Mouse (Mus musculus) adrenal gland, postnatal 4 days (tissue): Measurements from ENCODE around the gene Tldc1. TPM values are rescaled to one million over a fixed set of nuclear protein-coding genes. Genes with fewer than 3 reads are reported as not detected.
A peak's percentile ranks its signal among the peaks of the same experiment; 100 is the strongest.

Experiments
- DNase-seq, 2 experiments: peaks; one replicate each; pipeline ENCODE4 v3.0.0; 2021 to 2022; ENCODE audit warnings: low spot score in 2 of 2, mixed read lengths in 2 of 2
- long read RNA-seq, 2 experiments: library from polyadenylated mRNA; stranded (forward); transcript quantifications; one replicate each; pipeline ENCODE4 v2.0.0; 2021
- total RNA-seq, 2 experiments: library from RNA; stranded (reverse); gene quantifications; 2 replicates each; pipeline ENCODE4 v1.2.3; 2021

Gene Tldc1
- total RNA-seq, result 10 to 100 TPM; 16.7 to 17.3 TPM
- long read RNA-seq, experiment 1, transcript Tldc1-201 (8 exons, 3,085 nt), result major isoform, 14 of 17 reads
- long read RNA-seq, experiment 1, partial matches to known transcripts, result 1 of 17 reads
- long read RNA-seq, experiment 1, other reads (novel, unspliced or antisense), result 2 of 17 reads
- long read RNA-seq, experiment 2, transcript Tldc1-201 (8 exons, 3,085 nt), result major isoform, 31 of 43 reads
- long read RNA-seq, experiment 2, partial matches to known transcripts, result 5 of 43 reads
- long read RNA-seq, experiment 2, other reads (novel, unspliced or antisense), result 7 of 43 reads

DNA sequence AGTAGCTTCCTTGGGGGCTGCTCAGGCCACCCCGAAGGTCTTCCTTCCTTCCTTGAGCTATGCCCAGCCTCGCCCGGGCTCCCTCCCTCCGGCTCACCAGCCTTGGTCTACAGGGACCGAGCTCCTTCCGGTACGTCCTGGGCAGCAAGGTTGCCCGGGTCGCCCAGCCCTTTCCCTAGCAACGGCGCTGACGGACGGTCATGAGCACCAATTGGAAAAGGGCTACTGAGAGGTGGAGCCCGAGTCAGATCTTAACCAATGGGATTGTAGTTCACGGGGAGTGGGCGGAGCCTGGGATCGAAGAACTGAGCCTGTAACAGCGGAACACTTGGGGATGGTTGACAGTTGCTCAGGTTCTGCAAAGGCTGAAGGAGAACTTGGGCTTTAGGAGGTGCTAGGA is at the start of gene Tldc1:
TSS of gene Tldc1 (minus strand) at position 154 of the 400 bp plus-strand sequence.
- DNase-seq, result peak; percentile 99

DNA sequence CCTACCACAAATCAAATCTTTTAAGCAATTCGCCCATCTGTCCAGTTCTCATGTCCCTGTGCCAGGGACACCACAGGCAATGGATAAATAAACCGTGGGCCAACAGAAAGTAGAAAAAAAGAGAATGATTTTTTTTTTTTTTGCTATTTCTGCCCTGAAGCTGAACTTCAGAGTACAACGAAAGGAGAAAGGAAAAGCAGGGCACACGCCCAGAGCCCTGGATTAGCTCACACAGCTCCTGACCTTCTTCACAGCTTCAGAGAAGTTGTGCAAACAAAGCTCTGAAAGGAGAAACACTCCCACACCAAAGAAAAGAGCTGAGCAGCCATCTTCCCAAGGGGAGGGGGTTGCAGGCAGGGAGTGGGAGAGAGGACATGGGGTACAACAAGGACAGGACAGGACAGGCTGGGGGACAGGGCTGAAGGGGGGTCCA is 49.5 kb upstream of the Tldc1 start:
- no peak for DNase-seq

DNA sequence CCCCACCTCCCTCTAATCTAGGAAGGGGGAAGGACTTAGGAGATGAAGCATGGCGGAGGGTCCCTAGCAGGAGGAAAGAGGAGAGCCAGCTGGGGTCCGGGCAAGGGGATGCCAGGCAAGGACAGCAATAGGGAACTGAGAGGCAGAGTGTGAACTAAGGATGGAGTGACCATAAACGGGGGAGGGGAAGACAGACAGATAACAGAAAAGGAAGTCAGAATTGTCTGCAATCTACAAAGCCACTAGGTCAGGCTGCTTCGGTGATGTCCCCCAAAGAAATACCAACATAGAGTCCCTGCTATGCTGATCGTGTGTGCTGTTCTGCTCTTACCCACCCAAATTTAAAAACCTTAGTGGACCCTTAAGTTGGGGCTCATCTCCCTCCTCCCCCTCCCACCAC is 48.8 kb upstream of the Tldc1 start:
- DNase-seq, result no peak

DNA sequence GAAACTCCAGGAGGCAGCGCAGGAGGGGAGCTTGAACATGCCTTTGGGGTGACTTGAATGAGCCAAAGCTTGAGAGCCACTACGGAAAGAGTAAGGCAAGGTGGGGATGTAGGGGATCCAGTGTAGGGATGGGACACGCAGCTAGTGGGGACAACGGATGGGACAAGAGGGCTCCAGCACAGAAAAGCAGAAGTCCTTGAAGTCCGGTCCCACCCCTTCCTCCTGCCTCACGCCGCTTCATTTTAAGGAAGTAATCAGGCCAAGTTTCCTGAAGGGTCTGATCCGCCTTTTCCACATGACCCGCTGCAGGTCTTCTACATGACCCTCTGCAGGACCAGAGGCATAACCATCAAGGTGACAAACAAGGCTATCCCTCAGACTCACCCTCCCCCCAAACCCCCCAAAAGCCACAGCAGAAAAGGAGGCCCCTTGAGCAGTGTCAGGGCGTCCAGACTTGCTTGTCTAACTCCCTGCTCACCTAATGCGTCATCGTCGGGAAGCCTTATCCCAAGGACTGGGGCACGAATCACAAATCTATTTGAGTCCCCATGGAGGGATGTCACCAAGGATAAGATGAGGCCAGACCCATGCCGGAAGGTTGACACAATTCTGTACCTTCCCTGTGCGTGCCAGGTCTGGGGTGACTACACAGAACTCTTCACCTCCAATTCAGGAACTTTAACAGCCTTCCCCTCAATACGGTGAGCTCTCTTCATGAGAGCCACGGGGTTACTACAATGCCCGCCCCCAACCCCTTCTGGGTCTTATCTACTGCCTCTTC is 47.9 kb upstream of the Tldc1 start:
- no peak for DNase-seq

DNA sequence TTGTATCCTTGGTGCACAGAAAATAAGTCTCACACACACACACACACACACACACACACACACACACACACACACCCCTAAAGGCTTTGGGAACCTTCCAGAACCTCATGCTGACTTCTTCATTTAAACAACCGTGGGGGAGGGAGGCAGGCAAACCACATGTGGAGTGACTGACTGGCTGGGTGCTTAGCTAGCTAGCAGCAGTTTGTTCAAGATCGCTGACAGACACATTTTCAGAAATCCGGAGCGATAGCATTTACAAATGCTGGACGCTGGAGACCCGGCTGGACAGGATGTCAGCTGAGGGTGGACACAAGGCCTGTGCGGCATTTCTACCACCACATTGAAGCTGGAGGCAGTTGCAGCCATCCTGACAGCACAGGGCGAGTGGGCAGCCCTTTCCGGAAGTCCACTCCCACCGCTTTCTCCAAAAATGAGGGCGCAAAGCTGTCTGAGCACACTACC is 46.6 kb upstream of the Tldc1 start:
- no peak for DNase-seq

DNA sequence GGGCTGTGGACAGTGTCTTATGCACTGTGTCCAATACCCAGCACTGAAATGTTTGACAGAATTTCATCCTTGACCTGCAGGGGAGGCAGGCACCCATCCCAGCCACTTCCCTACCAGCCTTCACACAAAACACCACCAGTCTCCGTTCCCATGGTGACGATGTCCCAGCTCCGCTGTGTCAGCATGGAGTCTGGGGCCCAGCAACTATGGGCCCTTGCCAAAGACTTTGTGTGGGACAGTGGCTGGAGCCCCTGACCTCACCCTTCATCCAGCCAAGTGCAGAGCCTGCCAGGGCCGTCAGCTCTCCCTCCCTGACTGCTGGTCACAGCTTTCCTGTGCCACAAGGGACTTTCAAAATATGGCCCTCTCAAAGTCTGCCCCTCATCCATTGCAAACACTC is 45.9 kb upstream of the Tldc1 start:
- no peak for DNase-seq

DNA sequence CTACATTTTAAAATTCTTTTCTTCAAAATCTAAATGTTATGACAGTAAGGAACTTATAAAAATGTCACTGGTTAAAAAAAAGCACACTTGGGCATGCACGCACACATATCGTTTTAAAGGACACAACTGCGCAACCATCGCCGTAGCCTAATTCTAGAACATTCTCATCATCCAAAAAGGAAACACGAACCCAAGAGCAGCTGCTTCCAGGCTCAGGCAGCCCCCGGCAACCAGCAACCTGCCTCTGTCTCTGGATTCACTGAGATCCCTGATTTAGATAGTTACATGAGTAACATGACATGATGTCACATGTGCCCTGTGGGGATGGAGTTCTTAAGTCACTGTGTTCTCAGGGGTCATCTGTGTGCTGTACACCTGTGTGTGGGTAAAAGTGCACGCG is 45.1 kb upstream of the Tldc1 start:
- DNase-seq, result no peak

DNA sequence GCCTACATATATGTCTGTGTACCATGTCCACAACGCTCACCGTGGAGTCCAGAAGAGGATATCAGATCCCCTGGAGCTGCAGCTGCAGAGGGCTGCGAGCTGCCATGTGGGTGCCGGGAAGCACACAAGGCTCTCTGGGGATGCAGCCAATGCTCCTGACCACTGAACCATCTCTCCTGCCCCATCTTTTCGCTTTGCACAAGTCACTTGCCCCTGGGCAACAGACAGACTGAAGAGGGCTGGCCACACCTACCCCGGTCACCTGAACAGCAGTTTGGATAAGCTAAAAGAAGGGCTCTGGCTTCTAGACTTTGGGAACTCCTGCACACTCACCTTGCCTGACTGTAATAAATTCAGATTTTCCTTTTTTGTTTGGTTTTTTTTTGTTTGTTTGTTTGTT is 43.5 kb upstream of the Tldc1 start:
- no peak for DNase-seq

DNA sequence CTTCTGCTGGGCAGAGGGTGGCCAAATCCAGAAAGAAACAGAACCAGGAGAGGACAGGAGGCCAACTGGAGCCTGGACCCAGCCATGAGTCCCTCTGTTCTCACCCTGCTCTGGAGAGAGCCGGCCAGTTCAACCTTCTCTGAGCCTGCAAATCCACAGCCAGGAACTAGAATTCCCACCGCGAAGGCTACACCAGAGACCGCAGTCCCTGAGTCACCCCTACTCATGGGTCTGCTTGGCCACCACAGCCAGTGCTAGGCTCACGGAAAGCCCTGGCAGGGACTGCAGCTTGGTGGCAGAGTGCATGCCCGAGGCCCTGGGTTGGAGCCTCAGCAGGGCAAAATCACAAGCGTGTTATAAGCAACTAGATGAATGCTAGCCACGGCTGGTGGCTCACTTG is 41.8 kb upstream of the Tldc1 start:
- no peak for DNase-seq

DNA sequence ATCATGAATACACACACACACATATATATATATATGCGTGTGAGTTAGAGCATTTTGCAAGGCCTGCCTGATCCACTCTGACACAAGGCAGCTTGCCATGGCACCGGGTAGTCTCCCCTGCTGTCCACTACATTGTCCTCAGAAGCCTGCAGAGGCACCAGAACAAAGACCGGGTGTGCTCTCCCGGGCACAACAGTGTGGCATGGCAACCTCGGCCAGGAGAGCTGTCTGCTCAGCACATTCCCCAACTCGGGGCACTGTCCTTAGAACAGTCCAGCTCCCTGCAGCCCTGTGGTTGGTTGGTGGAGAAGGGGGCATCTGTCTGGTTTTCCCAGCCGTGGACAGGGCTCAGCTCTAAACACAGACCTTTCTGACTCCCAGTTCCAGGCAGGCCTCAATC is 41.1 kb upstream of the Tldc1 start:
- no peak for DNase-seq

DNA sequence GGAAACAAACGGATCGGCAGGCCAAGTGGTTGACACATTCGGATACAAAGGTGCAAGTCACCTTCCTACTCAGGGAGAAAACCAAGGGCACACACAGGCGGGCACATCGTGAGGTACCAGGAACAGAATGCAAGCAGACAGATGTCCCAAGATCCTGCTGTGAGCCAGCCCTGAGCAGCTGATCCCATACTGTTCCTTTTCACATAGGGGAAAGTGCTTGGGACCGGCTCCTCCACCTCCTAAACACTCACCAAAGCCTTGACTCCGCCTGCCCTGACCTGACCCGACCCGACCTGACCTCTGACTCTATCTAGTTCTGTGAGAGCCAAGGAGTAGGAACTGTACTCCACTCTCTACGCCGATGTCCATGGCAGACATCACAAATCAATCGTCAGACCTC is 39.2 kb upstream of the Tldc1 start:
- no peak for DNase-seq

DNA sequence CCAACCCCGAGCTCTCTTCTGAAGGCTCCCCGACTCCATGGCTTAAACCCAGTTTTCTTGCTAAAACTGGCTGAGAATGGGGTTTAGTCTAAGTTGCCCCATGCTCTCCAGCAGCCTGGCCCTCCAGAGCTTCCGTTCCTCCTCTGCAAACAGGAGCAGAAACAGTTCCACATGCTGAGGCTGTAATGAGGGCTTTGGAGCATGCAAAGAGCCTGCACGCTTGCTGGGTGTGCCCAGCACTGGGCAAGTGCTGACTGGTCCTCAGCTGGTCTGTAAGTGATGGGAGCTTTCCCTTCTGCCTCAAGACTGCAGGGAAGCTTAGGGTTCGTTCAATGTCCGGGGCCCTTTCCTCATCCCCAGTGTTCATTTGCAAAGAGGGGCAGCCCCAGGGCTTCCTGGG is 38.0 kb upstream of the Tldc1 start:
- no peak for DNase-seq

DNA sequence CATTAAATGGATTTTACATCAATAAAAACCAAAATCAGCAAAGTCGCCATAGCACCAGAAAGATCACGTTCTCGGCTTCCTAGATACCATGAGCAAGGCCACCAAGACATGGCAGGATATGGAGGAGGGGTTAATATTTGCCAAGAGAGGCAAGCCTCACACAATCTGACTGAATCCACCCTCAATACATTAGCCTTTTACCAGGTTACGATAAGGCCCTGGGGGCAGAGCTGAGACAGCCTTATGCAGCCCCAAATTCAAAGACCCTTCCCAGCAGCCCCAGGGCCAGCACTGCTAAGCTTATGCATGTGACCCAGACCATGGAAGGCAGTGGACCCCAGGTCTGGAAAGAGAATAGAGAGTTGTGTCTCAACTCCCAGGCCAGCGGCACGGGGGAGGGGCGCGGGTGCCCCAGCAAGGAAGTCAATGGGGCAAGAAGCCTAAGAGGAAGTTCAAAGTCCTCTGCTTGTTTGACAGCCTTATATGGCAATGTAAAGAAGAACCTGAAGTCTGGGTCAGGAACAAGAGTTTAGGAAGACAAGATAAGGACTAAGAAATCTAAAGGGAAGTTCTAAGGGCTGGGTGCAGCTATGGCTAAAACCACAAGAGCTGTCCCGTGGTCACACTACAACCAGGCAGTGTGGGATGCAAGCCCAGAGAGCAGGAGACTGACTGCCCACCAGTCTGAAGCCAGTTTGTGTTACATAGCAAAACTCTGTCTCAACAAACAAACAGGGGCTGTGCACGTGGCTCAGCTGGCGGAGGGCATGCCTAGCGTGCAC is 34.6 kb upstream of the Tldc1 start:
- DNase-seq, result no peak

DNA sequence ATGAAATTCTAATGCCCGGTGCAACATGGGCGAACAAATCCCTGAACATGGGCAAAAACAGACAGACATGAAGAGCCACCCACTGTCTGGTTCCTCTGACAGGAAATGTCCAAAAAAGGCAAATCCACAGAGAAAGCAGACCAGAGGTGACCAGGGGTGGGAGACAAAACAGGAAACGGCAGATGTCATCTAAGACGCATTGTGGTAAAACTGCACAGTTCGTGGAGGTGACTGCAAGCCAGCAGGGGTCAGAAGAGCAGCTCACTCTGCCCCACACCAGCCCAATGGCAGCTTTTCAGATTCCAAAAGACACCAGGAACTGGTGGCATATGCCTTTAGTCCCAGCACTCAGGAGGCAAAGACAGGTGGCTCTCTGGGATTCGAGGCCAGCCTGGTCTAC is 33.7 kb upstream of the Tldc1 start:
- DNase-seq, result no peak

DNA sequence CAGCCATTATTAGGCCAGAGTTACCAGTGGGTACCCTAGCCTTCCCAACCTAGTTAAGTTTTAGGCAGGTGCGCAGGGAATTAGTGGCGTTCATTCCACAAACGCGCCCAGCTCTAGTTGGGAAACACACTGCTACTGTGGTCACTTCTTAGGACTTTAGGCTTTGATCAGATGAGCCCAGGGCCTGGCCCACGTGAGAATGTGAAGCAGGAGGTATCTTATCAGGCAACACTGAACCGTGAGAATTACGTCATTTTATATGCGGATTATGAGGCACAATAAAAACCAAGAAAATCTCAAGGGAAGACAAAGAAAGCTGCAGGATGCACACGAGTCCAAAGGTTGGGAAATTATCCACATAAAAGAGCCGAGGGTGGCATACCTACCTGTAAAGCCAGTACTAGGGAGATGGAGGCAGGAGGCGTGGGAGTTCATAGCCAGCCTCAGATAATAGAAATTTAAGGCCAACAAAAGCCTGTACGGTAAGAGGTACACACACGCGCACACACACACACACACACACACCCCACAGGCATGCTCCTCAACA is 32.8 kb upstream of the Tldc1 start:
- DNase-seq, result no peak

DNA sequence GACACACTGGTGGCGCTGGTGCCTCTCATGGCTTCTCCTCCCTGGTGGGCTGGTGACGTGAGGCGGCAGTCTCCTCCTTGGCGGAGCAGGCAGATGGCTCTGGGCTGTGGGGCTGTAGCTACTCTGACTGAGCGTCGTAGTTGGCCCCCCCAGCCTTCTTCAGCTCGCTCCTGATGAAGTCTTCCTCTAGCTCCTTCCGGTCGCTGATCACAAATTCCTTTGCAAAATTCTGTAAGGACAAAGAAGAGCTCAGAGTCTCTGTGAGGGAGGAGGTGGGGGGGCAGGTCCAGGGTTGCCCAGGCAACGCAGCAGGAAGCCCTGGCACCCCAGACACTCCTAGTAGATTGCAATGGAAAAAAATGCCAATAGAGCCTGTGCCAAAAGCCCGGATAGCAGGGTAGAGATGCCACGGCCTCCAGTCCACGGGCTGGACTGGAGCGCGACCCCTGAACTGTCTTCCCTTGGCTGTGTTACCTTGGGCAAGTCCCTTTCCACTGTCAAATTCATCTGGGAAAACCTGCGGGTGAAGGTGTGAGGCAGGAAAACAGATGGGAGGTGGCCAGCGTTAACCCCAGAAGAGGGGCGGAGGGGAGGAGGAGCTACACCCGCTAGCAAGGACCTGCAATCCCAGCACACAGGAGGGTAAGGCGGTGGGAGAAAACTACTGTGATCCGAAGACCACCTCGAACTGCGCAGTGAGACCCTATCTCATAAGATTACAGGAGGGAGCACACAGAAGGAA is 32.1 kb upstream of the Tldc1 start:
- DNase-seq, result no peak

DNA sequence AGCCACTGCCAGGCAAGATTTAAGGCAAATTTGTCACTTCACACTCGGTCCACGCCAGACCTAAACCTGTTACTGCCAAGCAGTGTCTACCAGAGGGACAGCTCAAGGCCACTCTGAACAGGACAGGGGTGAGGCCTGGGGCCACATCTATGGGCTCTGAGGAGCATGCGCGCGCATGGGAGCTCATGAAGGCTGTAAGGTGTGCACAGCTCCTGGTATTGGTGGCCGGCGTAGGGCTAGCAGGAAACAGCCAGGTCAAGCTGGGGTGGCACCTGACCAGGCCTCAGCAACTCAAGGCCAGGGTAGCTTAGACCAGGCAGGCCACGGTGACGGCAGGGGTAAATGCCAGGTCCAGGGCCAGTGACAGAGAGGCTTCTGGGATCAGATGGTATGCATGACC is 31.4 kb upstream of the Tldc1 start:
- no peak for DNase-seq

DNA sequence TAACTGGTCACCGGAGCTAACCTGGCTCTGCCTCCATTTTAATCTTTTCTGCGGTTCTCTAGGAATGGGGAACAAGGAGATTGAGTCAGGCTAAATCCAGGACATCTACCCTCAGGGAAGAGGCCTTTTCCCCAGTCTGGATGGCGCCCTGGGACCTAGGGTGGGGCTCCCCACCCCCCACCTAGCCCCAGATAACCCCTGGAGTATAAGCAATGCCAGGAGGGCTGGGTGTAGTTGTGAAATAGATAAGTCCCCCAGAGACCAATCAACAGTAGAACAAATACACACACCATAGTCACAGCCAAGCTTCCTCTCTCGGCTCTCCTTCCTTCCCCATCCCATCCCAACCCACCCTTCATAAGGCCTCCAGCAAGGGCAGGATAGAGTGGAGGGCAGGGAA is 29.5 kb upstream of the Tldc1 start:
- no peak for DNase-seq

DNA sequence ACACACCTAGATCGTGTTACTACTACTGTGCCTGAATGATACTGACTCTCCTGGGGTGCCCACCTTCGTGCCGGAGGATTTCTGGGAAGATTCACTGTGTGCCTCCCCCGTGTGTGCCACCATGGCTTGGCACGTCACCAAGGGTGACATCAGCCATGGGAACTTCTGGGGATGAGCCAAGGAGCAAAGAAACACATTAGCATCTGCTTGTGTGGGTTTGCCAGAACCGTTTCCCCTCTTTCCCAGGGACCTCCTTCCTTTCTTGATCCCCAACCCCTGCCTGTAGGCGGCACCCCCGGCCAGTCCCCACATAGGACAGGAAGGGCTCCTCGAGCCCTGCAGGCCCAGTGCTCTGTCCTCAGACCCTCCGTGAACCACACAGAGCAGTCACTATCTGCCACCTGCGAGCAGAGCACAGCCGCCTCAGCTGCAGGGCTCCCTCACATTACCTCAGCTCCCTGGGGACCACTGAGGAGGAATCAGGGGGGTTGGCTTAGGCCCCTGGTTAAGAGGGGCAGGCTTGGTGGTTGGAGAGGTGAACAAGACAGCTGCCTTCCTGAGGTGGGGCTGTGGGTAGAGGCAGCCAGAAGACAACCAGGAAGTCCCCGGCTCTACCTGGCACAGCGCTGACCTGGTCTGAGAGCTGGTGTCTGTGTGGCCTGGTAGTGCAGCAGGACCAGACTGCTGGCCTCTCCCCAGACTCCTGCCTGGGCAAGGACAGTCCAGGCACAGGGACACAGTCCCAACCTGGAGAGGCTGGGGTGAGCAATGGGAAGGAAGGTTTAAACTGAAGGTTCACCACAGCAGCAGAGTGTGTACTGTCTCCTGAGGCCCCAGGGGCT is 28.4 kb upstream of the Tldc1 start:
- DNase-seq, result no peak

DNA sequence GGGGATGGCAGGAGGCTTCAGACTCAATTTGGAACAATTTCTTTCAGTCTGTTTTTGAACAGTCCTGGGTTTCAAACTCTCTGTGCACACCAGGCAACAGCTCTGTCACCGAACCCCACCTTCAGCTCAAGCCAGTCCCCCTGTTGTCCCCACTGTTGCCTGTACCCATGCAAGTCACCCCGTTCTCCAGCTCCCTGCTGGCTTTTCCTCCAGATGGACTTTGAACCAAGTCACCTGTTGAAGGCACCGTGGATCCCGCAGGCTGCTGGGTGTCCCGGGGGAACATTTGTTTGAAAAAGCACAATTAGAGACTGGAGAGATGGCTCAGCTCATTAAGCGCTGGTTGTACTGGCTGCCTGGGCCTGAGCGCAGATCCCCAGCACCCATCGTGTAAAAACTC is 27.1 kb upstream of the Tldc1 start:
- no peak for DNase-seq
